Mouse (Mus musculus): ENCODE data around the gene Tmem178b. TPM values are rescaled to one million over a fixed set of nuclear protein-coding genes. Genes with fewer than 3 reads are reported as not detected.

Tmem178b gene
- polyA plus RNA-seq (2015; fragmentation: Nextera tagmentation; extraction: Ambion mirVana): 28.8 and 32.4 TPM in 2 replicates

DNA sequence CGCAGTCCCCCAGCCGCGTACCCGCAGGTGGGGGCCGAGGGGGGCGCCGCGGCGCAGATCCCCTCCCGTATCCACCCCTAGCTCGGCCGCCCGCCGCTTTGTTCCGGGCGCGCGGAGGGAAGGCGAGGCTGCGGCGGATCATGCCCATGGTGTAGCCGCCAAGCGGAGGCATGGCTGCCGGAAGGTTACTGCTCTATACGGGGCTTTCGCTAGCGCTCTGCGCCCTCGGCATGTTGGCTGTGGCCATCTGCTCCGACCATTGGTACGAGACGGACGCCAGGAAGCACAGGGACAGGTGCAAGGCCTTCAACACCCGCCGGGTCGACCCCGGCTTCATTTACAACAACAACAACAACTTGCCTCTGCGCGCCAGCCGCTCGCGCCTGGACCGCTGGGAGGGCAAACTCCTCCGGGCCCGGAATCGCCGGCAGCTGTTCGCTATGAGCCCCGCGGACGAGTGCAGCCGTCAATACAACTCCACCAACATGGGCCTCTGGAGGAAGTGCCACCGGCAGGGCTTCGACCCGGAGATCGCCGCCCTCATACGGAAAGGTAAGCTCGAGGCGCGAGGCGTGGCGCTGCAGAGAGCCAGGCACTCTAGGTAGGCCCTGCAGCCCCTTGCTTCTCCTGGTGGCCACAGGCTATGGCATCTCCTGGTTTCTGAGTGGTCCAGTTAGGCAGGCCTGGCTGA is at the start of gene Tmem178b:
Gene Tmem178b (plus strand): TSS at position 371 of the 691 bp plus-strand sequence.
- ATAC-seq (ENCODE audit: low FRiP score): peak; percentile 15
- peak within 1 kb of the TSS; percentile 79 for H3K4me3 ChIP-seq (replicated peaks)
- H3K27me3 ChIP-seq (replicated peaks): no peaks in the 10 kb centered on the region
- peak within 1 kb of the TSS; percentile 89 for H3K9ac ChIP-seq (replicated peaks)
- H3K4me2 ChIP-seq: peak within 1 kb of the TSS; percentile 81
- WGBS: under 1% methylated on average over 63 of the region's 63 CpGs
- H3K27ac ChIP-seq (replicated peaks): peak within 1 kb of the TSS; percentile 96
- H3K36me3 ChIP-seq: no peaks in the 10 kb centered on the region
- peaks cover 32% of the 10 kb centered on the region for H3K4me1 ChIP-seq
- no peaks in the 10 kb centered on the region for H3K9me3 ChIP-seq (replicated peaks)

DNA sequence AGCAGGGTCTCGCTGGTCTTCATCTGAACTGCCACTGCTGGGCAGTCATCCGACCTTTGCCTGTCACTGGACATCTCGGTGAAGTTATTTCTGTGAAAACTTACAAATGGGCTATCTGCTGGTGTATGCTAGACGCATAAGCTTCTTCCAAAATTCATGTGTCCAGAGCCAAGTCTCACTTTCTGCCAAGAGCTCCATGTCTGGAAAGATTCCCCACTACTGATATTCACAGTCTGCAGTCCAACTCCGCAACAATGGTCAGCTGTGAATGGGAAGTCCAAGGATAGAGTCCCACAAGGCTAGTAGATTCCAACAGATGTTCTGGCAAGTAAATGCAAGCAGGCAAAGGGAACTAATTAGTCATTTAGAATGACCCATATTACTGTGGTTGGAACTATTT is 44.3 kb upstream of the Tmem178b start:
- H3K4me2 ChIP-seq: no peak overlapping the region
- no peaks in the 10 kb centered on the region for H3K27me3 ChIP-seq (replicated peaks)
- H3K27ac ChIP-seq (replicated peaks): no peak overlapping the region
- H3K4me3 ChIP-seq (replicated peaks): no peak overlapping the region
- no peaks in the 10 kb centered on the region for H3K36me3 ChIP-seq
- 87% methylated on average over 5 of the region's 5 CpGs for WGBS
- H3K4me1 ChIP-seq: no peaks in the 10 kb centered on the region
- ATAC-seq (ENCODE audit: low FRiP score): no peak
- H3K9ac ChIP-seq (replicated peaks): no peak overlapping the region
- H3K9me3 ChIP-seq (replicated peaks): no peaks in the 10 kb centered on the region

DNA sequence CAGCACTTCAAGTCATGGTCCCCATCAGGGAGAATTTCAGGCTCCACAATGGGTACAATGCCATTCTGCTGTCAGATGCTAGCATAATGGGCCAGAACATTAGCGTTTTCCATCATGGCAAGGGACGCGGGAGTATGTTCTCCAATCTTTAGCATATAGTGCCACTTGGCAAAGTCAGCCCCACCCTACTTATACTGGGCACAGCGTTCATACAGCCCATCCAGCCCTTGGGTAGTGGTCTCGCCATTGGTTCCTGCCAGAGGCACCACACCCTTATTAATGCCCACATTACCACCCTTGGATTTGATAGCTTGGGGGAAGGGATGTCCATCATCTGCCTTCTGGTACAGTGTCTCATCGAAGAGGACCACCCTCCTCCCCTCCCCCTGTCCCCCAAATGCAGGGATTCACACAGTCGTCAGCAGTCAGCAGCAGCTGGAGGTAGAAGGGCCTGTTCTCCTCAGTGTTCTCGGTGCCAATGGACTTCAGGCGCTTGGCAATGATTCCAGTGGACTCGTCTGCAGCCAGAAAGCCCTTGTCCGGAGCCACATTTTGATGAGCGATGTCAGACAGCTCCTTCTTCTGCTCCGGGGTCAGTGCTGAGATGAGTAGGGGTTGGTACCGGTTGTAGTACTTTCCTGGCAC is 29.3 kb upstream of the Tmem178b start:
- no peak overlapping the region for H3K27ac ChIP-seq (replicated peaks)
- no peaks in the 10 kb centered on the region for H3K4me1 ChIP-seq
- H3K27me3 ChIP-seq (replicated peaks): no peaks in the 10 kb centered on the region
- no peak overlapping the region for H3K9ac ChIP-seq (replicated peaks)
- H3K9me3 ChIP-seq (replicated peaks): no peaks in the 10 kb centered on the region
- no peak overlapping the region for H3K4me3 ChIP-seq (replicated peaks)
- WGBS: 90% methylated on average over 14 of the region's 14 CpGs
- ATAC-seq (ENCODE audit: low FRiP score): no peak; the same call in 1 of the 2 replicates
- no peak overlapping the region for H3K4me2 ChIP-seq
- H3K36me3 ChIP-seq: no peaks in the 10 kb centered on the region

DNA sequence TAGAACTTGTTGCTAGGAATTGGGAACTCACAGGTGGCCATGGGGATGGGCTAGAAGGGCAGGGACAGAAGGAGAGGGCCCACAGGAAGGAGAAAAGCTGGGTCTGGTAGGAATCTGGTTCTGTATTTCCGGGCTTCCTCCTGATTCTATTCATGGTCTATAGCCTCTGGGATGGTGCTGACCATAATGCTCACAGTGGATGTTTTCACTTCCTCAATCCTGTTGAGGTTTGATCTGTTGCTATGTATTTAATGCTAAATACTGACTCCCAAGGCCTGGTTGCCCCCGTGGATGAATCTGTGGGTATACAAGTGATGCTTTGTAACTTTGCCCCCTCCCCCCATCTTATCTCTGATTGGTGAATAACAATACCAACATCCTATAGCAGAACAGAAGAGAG is 25.5 kb upstream of the Tmem178b start:
- 76% methylated on average over 2 of the region's 2 CpGs for WGBS
- no peaks in the 10 kb centered on the region for H3K9me3 ChIP-seq (replicated peaks)
- H3K9ac ChIP-seq (replicated peaks): no peak overlapping the region
- no peak for ATAC-seq (ENCODE audit: low FRiP score)
- H3K4me2 ChIP-seq: no peak overlapping the region
- no peaks in the 10 kb centered on the region for H3K4me1 ChIP-seq
- H3K4me3 ChIP-seq (replicated peaks): no peak overlapping the region
- no peaks in the 10 kb centered on the region for H3K36me3 ChIP-seq
- no peaks in the 10 kb centered on the region for H3K27me3 ChIP-seq (replicated peaks)
- no peak overlapping the region for H3K27ac ChIP-seq (replicated peaks)

DNA sequence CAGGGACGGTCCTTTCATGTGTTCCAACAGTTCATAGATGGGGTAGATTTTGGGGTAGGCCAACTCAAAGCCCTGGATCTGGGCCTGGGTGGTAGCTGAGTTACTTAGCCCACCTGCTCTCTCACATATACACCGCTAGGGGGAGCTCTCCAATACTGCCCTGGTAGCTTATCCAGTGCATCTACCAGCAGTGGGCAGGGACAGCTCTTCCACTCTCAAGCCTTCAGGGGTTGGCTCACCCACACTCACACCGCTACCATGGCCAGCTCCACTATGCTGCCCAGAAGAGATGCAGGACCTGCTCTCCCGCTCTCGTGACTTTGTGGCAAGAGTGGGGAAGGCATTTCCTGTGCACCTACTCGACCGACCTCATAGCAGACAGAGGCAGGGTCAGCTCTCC is 24.3 kb upstream of the Tmem178b start:
- Histone ChIP-seq H3K4me2 (no peak overlapping the region), H3K4me3 (replicated peaks) (no peak overlapping the region), H3K9me3 (replicated peaks) (no peaks in the 10 kb centered on the region), H3K4me1 (no peaks in the 10 kb centered on the region), H3K27me3 (replicated peaks) (no peaks in the 10 kb centered on the region), H3K27ac (replicated peaks) (no peak overlapping the region), H3K9ac (replicated peaks) (no peak overlapping the region), H3K36me3 (no peaks in the 10 kb centered on the region)
- WGBS: 60% methylated on average over 7 of the region's 7 CpGs
- no peak for ATAC-seq (ENCODE audit: low FRiP score)

DNA sequence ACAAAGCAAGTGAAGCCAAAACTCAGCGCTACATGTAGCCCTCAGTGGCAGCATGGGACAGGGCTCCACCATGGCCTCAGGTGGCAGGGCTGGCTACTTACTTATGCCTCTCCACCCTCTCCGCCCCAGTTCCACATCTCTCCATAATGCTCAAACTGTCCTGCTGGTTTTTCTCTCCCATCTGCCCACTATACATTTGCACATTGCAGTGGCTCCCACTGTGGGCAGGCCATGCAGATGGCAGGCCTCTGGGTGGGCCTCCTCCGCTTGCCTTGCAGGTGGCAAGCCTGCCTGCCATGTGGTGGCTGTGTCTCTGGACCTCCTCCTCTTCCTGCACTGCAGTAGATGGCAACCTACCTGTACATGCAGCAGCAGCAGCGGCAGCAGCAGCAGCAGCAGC is 23.4 kb upstream of the Tmem178b start:
- no peak overlapping the region for H3K4me3 ChIP-seq (replicated peaks)

DNA sequence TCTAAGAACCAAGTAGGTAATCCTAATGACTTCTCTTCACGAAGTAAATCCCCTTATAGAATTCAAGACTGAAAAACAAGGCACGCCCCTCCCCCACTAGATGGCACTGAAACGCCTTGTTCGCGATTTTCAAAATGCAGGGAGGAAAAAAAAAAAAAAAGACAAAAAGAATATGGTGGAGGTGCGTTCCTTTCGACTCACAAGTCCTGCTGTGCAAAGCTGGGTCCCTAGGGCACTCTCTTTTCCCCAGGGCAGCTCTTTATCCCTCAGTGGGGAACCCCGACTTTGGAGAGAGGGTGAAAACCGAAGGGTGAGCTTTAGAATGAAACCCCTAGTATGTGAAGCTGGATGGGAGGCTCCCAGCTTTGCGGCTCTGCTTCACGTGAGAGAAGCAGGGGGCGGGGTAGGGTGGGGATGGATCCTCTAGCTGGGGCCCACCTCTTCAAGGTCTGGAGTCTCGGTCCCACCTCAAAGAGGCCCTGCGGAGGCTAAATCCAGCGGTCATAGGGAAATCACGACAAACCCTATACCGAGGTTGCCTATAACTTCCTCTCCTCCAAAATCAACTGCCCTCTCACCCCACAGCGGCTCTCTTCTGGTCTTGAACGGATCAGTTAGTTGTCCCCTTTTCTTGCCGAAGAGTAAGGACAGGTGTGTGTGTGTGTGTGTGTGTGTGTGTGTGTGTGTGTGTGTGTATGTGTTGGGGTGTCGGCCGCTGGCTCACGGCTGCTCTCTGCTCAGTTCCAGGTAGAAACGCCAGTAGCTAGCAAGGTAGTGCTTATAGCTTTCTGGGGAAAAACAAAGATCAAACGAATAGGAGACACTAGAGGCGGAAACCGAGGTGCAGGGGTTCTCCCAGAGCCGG is 2.6 kb upstream of the Tmem178b start:
- Histone ChIP-seq H3K27ac (replicated peaks) (peak overlapping the region; percentile 96), H3K9ac (replicated peaks) (peak overlapping the region; percentile 89), H3K27me3 (replicated peaks) (no peaks in the 10 kb centered on the region), H3K4me1 (peaks cover 18% of the 10 kb centered on the region), H3K4me3 (replicated peaks) (peak overlapping the region; percentile 79), H3K9me3 (replicated peaks) (no peaks in the 10 kb centered on the region), H3K36me3 (no peaks in the 10 kb centered on the region), H3K4me2 (peak overlapping the region; percentile 81)
- WGBS: under 1% methylated on average over 28 of the region's 28 CpGs
- peak; percentile 46 for ATAC-seq (ENCODE audit: low FRiP score)

More for the DNA sequence above, 23.4 kb upstream of the Tmem178b start:
- no peaks in the 10 kb centered on the region for H3K27me3 ChIP-seq (replicated peaks)
- H3K27ac ChIP-seq (replicated peaks): no peak overlapping the region
- no peaks in the 10 kb centered on the region for H3K36me3 ChIP-seq
- H3K4me2 ChIP-seq: no peak overlapping the region
- no peaks in the 10 kb centered on the region for H3K9me3 ChIP-seq (replicated peaks)
- no peaks in the 10 kb centered on the region for H3K4me1 ChIP-seq
- 93% methylated on average over 4 of the region's 4 CpGs for WGBS
- ATAC-seq (ENCODE audit: low FRiP score): no peak
- no peak overlapping the region for H3K9ac ChIP-seq (replicated peaks)

DNA sequence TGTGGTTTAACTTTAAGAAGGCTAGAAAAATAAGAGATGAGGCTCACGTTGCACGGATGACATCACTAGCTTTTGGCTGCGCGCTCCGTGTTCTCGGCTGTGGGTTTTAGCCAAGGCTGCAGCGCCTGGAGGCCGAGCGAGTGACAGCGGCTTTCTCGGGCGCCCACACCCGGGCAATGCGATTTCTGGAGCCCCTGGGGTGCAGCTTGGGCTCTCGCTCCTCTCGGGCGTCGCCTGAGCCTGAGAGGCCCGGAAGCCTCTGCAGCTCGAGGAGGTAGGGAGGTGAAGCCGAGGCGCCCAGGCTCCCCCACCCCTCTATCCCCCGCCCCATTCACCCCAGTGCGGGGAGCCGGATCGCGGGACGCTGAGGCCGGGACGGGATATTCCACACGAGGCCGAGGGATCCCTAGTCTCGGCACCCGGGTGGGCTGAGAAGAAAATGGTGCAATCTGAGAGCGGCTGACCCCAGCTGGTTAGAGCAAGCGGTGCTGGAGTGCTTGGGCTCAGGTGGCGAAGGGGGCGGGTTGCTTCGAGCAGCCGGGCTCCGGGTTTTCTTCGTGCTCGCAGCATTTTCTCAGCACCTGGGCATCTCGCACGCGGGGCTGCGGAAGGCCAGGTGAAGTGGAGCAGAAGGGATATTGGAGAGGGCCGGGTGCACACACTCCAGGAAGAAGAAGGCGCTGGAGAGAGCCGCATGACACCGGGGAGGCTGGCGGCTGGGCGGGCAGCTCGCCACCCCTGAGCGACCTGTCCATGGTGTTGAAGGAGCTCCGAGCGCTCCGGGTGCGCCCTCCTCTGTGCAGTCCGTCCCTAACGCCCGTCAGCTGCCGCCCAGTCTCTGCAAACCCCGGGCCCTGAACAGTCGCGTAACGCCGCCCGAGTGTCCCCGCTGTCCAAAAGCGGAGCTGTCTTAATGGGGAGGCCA is 1.4 kb upstream of the Tmem178b start:
- Histone ChIP-seq H3K27ac (replicated peaks) (peak overlapping the region; percentile 96), H3K36me3 (no peaks in the 10 kb centered on the region), H3K4me1 (peaks cover 25% of the 10 kb centered on the region), H3K9ac (replicated peaks) (peak overlapping the region; percentile 89), H3K4me2 (peak overlapping the region; percentile 81), H3K27me3 (replicated peaks) (no peaks in the 10 kb centered on the region), H3K9me3 (replicated peaks) (no peaks in the 10 kb centered on the region), H3K4me3 (replicated peaks) (peak overlapping the region; percentile 79)
- peak; percentile 83 for ATAC-seq (ENCODE audit: low FRiP score)
- under 1% methylated on average over 71 of the region's 71 CpGs for WGBS

DNA sequence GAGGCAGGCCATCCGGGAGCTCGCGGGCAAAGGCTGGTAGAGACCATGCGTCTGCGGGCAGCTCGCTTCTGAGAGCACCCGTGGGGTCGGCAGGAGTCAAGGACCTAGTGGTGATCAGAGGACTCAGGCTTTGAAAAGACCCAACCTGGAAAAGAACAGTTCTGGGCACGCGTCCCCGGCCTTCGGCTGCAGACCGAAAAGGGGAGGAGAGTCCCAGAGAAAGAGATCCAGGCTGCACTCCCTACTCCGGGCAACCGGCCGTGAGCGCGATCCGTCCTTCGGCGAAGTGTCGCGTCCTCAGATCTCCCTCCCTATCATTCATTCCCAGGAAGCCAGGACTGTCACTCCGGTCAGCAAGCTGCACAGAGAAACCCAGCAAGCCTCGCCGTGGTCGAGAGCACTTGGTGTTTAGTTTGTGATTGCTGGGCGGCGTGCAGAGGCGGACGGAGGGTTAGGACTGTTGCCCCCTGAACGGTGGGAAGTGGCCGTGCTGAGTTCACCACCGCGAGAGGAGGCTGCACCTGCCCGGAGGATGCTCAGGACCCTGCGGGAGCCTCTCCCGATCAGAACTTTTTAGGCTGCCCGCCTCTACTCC is 668 bp upstream of the Tmem178b start:
- under 1% methylated on average over 39 of the region's 39 CpGs for WGBS
- Histone ChIP-seq H3K36me3 (no peaks in the 10 kb centered on the region), H3K27ac (replicated peaks) (peak overlapping the region; percentile 96), H3K4me3 (replicated peaks) (peak overlapping the region; percentile 79), H3K9ac (replicated peaks) (peak overlapping the region; percentile 89), H3K4me1 (peaks cover 25% of the 10 kb centered on the region), H3K4me2 (peak overlapping the region; percentile 81), H3K27me3 (replicated peaks) (no peaks in the 10 kb centered on the region), H3K9me3 (replicated peaks) (no peaks in the 10 kb centered on the region)
- peak; percentile 8 for ATAC-seq (ENCODE audit: low FRiP score)

DNA sequence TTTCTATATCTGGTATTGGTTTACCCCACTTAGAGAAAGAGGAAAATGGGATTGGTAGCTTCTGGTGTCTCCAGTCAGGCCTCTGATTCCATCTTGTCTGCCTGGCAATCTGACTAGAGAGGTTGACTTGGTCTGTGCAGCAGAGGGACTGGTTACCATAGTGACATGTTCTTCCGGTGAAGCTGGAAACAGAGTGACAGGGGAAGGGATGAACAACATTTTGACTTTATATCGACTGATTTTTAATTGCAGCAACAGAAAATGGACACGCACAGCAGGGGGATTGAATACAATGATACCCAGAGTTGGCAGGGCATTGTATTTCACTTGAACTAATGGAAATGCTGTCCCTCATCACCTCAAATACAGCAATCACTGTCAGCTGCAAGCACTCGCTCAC is 2.1 kb downstream of the Tmem178b start:
- Histone ChIP-seq H3K9ac (replicated peaks) (peak overlapping the region; percentile 26; the same call in 1 of the 2 replicates), H3K4me3 (replicated peaks) (peak overlapping the region; percentile 79), H3K27ac (replicated peaks) (0 out of 2 replicates have a peak overlapping the region, but pooled peaks have one; percentile 18), H3K4me1 (peaks cover 27% of the 10 kb centered on the region), H3K36me3 (no peaks in the 10 kb centered on the region), H3K27me3 (replicated peaks) (no peaks in the 10 kb centered on the region), H3K9me3 (replicated peaks) (no peaks in the 10 kb centered on the region), H3K4me2 (peak overlapping the region; percentile 81)
- 18% methylated on average over 4 of the region's 4 CpGs for WGBS
- ATAC-seq (ENCODE audit: low FRiP score): no peak
